Mouse (Mus musculus): ENCODE measurements around the gene Alox12. TPM values are rescaled to one million over a fixed set of nuclear protein-coding genes. Genes with fewer than 3 reads are reported as not detected.

Alox12 gene
- total RNA-seq, 2 experiments from 2014 or later: 0.45 to 0.69 TPM

DNA sequence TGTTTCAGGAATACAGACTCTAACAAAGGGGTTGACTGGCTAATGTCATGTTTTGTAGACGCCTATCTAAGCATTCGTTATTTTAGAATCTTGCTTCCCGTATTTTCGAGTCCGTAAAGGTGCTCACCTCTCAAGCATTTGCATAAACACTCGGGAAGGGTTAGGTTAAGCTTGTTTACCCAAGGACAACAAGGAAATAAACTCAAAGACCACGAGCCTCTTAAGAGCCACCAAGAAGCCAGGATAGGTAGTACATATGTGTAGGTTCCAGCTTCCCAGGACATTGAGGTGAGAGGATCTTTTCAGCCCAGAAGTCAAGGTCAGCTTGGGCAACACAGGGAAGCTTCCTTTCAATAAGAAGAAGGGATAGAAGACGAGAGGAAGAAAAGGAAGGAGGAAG, 56.0 kb downstream of the Alox12 start:
- no peak for DNase-seq (ENCODE audit: low spot score in 2 of 2)

- DNase-seq (ENCODE audit: low spot score in 2 of 2): no peak
These were observed 56.8 kb downstream of the Alox12 start for GRCm38 (mm10) chr11:70198332-70198731.

GRCm38 (mm10) chr11:70193354-70194285, 61.5 kb downstream of the Alox12 start:
- DNase-seq (ENCODE audit: low spot score in 2 of 2): no peak

GRCm38 (mm10) chr11:70192157-70192556, 63.0 kb downstream of the Alox12 start:
- no peak for DNase-seq (ENCODE audit: low spot score in 2 of 2)

Small RNA genes within 50 kb of the gene (microRNA-seq; reads per million reads assigned to microRNA genes)
- gene Mir195a (726 to 1,567 reads per million in 2 experiments), gene Mir497 (0 reads per million in 2 experiments), gene Mir497b (0 reads per million in 2 experiments)

Other genes with a start within 250 kb of the Alox12 start
- gene Acadvl, start 239.9 kb downstream of the Alox12 start, total RNA-seq (2021): 10 to 100 TPM; 55.7 to 57.6 TPM
- gene Dlg4, start 238.4 kb downstream of the Alox12 start, total RNA-seq (2021): 100 to 1,000 TPM; 705 to 717 TPM
- 1 to 10 TPM; 1.2 to 1.3 TPM for gene Asgr1, start 201.3 kb downstream of the Alox12 start, total RNA-seq (2021)
- gene Asgr2, start 162.7 kb downstream of the Alox12 start, total RNA-seq (2021): not detected
- under 1 TPM; 0.67 to 0.69 TPM for gene Mgl2, start 125.0 kb downstream of the Alox12 start, total RNA-seq (2021)
- 1 to 10 TPM; 1.2 to 1.4 TPM for gene Clec10a, start 99.2 kb downstream of the Alox12 start, total RNA-seq (2021)
- 10 to 100 TPM; 32.8 to 39.6 TPM for gene Slc16a11, start 42.6 kb downstream of the Alox12 start, total RNA-seq (2021)
- gene Slc16a13, start 34.3 kb downstream of the Alox12 start, total RNA-seq (2021): 10 to 100 TPM in 1 of 2 experiments, 1 to 10 TPM in 1; 9.2 to 12.1 TPM
- 1 to 10 TPM; 4.3 to 7.4 TPM for gene Bcl6b, start 25.6 kb downstream of the Alox12 start, total RNA-seq (2021)
- 10 to 100 TPM; 44.8 to 55.3 TPM for gene 0610010K14Rik, start 17.4 kb downstream of the Alox12 start, total RNA-seq (2021)
- gene Gm21988, start 15.5 kb downstream of the Alox12 start, total RNA-seq (2021): 1 to 10 TPM; 6.6 to 8.7 TPM
- gene Rnasek, start 15.5 kb downstream of the Alox12 start, total RNA-seq (2021): 100 to 1,000 TPM; 306 to 350 TPM
- gene Alox12e, start 67.3 kb upstream of the Alox12 start, total RNA-seq (2021): not detected
- gene Alox15, start 96.7 kb upstream of the Alox12 start, total RNA-seq (2021): not detected
- 10 to 100 TPM; 41.3 to 46.8 TPM for gene Pelp1, start 154.7 kb upstream of the Alox12 start, total RNA-seq (2021)
- gene Arrb2, start 177.3 kb upstream of the Alox12 start, total RNA-seq (2021): 10 to 100 TPM; 92.5 to 96.0 TPM
- gene Med11, start 196.6 kb upstream of the Alox12 start, total RNA-seq (2021): 10 to 100 TPM; 20.5 TPM
- gene Zmynd15, start 204.1 kb upstream of the Alox12 start, total RNA-seq (2021): 1 to 10 TPM in 1 of 2 experiments, under 1 TPM in 1; 0.96 to 1.1 TPM
- gene Cxcl16, start 204.6 kb upstream of the Alox12 start, total RNA-seq (2021): under 1 TPM; 0.42 to 0.69 TPM
- gene Tm4sf5, start 249.9 kb upstream of the Alox12 start, total RNA-seq (2021): not detected

Measured in layer of hippocampus, postnatal 10 days (tissue).